Mouse (Mus musculus): Measurements from ENCODE around the gene Frmd5.

DNA sequence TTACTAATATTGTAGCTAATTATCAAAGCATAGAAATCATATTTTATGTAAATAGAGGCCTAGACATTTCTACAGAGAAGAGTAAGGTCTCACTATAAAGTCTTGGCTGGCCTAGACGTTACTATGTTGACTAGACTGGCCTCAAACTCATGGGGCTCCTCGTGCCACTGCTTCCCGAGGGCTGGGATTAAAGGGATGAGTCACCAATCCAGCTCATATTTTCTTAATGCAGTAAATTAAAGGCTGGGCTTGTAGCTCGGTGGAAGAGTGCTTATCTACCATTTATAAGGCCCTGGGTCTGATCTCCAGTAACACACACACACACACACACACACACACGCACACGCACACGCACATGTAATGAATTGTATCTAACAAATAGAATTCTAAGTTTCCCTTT is 205.3 kb downstream of the Frmd5 start:
- TF ChIP-seq CTCF (IDR thresholded peaks at IDR 0.05; ENCODE audit: borderline replicate concordance, extremely low read depth, insufficient read depth, insufficient read length) (no peak), POLR2A (IDR thresholded peaks at IDR 0.05; ENCODE audit: borderline replicate concordance, extremely low read depth, insufficient read depth, insufficient read length, poor library complexity, severe bottlenecking) (no peak)

All from brain, embryonic 14.5 days (tissue).